Mouse (Mus musculus): ENCODE results near the gene Emc7. TPM values are rescaled to one million over a fixed set of nuclear protein-coding genes. Genes with fewer than 3 reads are reported as not detected.
"Not testable (repeated sequence)": the region's sequence is repeated elsewhere in the genome, so short reads cannot be mapped to it uniquely, and the experiment has no call there.

Gene Emc7
- total and polyA plus RNA-seq, 2 experiments from 2014 or later, result 16.8 to 33.5 TPM

GRCm38 (mm10) chr2:112448510-112449059 lies 6.2 kb upstream of the Emc7 start:
- DNase-seq (ENCODE audit: low spot score) (no peak), ATAC-seq (ENCODE audit: low FRiP score) (no peak)
- no peak for TF ChIP-seq CTCF (IDR thresholded peaks at IDR 0.05)
- Histone ChIP-seq H3K36me3 (ENCODE audit: insufficient read depth, low read length) (no peaks in the 10 kb centered on the region), H3K4me2 (ENCODE audit: low read depth, low read length, poor library complexity, severe bottlenecking) (no peak overlapping the region), H3K27ac (ENCODE audit: low read depth, low read length) (no peak overlapping the region), H3K4me1 (ENCODE audit: insufficient read depth, low read length) (no peaks in the 10 kb centered on the region), H3K27me3 (ENCODE audit: insufficient read depth, low read length) (no peaks in the 10 kb centered on the region), H3K4me3 (ENCODE audit: low read depth, low read length) (no peak overlapping the region), H3K9me3 (ENCODE audit: low read length) (no peaks in the 10 kb centered on the region), H3K9ac (replicated peaks; ENCODE audit: low read length, poor library complexity, severe bottlenecking) (no peak overlapping the region)

GRCm38 (mm10) chr2:112449597-112450296 lies 5.0 kb upstream of the Emc7 start:
- ATAC-seq (ENCODE audit: low FRiP score), result no peak
- 31% methylated on average over 4 of the region's 4 CpGs for WGBS

GRCm38 (mm10) chr2:112452513-112452912 lies 2.3 kb upstream of the Emc7 start:
- H3K36me3 ChIP-seq (ENCODE audit: insufficient read depth, low read length); DNase-seq (ENCODE audit: low spot score); H3K4me1 ChIP-seq (ENCODE audit: insufficient read depth, low read length); H3K9ac ChIP-seq (replicated peaks; ENCODE audit: low read length, poor library complexity, severe bottlenecking); ATAC-seq (ENCODE audit: low FRiP score); H3K27me3 ChIP-seq (ENCODE audit: insufficient read depth, low read length); H3K27ac ChIP-seq (ENCODE audit: low read depth, low read length); H3K4me2 ChIP-seq (ENCODE audit: low read depth, low read length, poor library complexity, severe bottlenecking); H3K4me3 ChIP-seq (ENCODE audit: low read depth, low read length); H3K9me3 ChIP-seq (ENCODE audit: low read length): not testable (repeated sequence)

More at GRCm38 (mm10) chr2:112449597-112450296, 5.0 kb upstream of the Emc7 start:
- DNase-seq (ENCODE audit: low spot score), result no peak
- Histone ChIP-seq H3K27ac (ENCODE audit: low read depth, low read length) (no peak overlapping the region), H3K4me2 (ENCODE audit: low read depth, low read length, poor library complexity, severe bottlenecking) (no peak overlapping the region), H3K27me3 (ENCODE audit: insufficient read depth, low read length) (no peaks in the 10 kb centered on the region), H3K4me3 (ENCODE audit: low read depth, low read length) (no peak overlapping the region), H3K9ac (replicated peaks; ENCODE audit: low read length, poor library complexity, severe bottlenecking) (no peak overlapping the region), H3K9me3 (ENCODE audit: low read length) (no peaks in the 10 kb centered on the region), H3K4me1 (ENCODE audit: insufficient read depth, low read length) (no peaks in the 10 kb centered on the region), H3K36me3 (ENCODE audit: insufficient read depth, low read length) (no peaks in the 10 kb centered on the region)
- TF ChIP-seq CTCF (IDR thresholded peaks at IDR 0.05), result peak; percentile 70

DNA sequence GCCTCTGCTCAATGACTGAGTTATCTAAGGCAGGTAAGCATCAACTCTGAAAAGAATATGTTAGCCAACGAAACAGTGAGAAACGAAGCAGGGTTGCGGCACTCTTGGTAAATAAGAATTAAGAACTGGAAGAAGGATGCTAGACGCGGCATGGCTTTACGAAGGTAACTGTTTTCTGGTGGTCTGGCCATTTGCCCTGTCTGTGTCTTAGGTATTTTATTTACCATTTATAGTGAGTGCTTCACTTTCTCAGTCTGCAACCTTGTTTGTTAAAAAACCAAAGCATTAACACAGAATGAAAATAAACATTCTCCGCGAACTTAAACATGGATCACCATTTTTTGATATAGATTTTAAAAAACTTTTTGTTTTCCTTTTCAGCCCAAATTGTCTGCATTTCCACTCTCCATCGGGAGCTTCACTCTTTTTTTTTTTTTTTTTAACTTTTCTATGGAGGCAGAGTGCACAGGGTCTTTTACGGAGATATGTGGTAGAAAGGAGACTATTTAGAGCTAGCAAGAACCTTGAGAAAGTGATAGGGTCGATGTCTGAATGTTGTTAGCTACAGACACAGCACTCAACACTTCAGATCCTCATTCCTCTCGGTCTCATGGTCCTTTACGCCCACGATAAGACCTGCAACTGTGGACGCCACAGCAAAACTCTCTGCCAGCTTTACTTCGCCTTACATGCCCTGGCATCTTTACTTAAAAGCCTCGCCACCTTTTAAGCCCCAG lies 504 bp upstream of the Emc7 start:
- peak; percentile 71; the same call in 1 of the 2 replicates for ATAC-seq (ENCODE audit: low FRiP score)
- Histone ChIP-seq H3K4me2 (ENCODE audit: low read depth, low read length, poor library complexity, severe bottlenecking) (peak overlapping the region; percentile 64), H3K36me3 (ENCODE audit: insufficient read depth, low read length) (no peaks in the 10 kb centered on the region), H3K27ac (ENCODE audit: low read depth, low read length) (peak overlapping the region; percentile 89), H3K9me3 (ENCODE audit: low read length) (no peaks in the 10 kb centered on the region), H3K4me1 (ENCODE audit: insufficient read depth, low read length) (no peaks in the 10 kb centered on the region), H3K9ac (replicated peaks; ENCODE audit: low read length, poor library complexity, severe bottlenecking) (peak overlapping the region; percentile 97), H3K4me3 (ENCODE audit: low read depth, low read length) (peak overlapping the region; percentile 94), H3K27me3 (ENCODE audit: insufficient read depth, low read length) (no peaks in the 10 kb centered on the region)
- TF ChIP-seq CTCF (IDR thresholded peaks at IDR 0.05), result no peak
- 34% methylated on average over 17 of the region's 17 CpGs for WGBS
- no peak for DNase-seq (ENCODE audit: low spot score)

GRCm38 (mm10) chr2:112460557-112460956 lies 5.8 kb downstream of the Emc7 start:
- WGBS, result 92% methylated on average over 3 of the region's 3 CpGs
- DNase-seq (ENCODE audit: low spot score), result no peak
- Histone ChIP-seq H3K27ac (ENCODE audit: low read depth, low read length) (no peak overlapping the region), H3K4me2 (ENCODE audit: low read depth, low read length, poor library complexity, severe bottlenecking) (no peak overlapping the region), H3K27me3 (ENCODE audit: insufficient read depth, low read length) (no peaks in the 10 kb centered on the region), H3K4me1 (ENCODE audit: insufficient read depth, low read length) (no peaks in the 10 kb centered on the region), H3K36me3 (ENCODE audit: insufficient read depth, low read length) (peaks cover 12% of the 10 kb centered on the region; the same call in 1 of the 2 replicates), H3K4me3 (ENCODE audit: low read depth, low read length) (no peak overlapping the region), H3K9me3 (ENCODE audit: low read length) (no peaks in the 10 kb centered on the region), H3K9ac (replicated peaks; ENCODE audit: low read length, poor library complexity, severe bottlenecking) (no peak overlapping the region)
- ATAC-seq (ENCODE audit: low FRiP score), result no peak
- TF ChIP-seq CTCF (IDR thresholded peaks at IDR 0.05), result peak; percentile 36; the same call in 1 of the 2 replicates

DNA sequence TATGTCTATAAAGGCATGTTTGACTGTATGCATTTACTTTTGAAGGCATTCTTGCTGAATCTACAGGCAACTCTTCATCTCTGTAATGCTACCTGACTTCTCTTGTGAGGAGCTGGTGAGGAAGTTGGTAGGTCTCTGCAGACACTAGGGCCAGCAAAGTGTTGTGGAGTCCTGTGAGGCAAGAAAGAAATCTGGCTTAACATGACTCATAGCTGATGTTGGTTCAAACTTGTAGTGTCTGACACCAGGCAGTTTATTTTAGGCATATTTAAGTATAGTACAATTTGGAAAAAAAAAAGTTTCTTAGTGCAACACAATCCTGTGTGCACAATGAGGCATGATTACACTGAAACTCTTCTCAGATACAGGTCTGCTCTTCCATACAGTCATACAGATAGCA lies 14.7 kb downstream of the Emc7 start:
- H3K4me1 ChIP-seq (ENCODE audit: insufficient read depth, low read length), result no peaks in the 10 kb centered on the region
- no peak overlapping the region for H3K27ac ChIP-seq (ENCODE audit: low read depth, low read length)
- H3K36me3 ChIP-seq (ENCODE audit: insufficient read depth, low read length), result peaks cover 21% of the 10 kb centered on the region
- H3K27me3 ChIP-seq (ENCODE audit: insufficient read depth, low read length), result no peaks in the 10 kb centered on the region
- DNase-seq (ENCODE audit: low spot score) (no peak), ATAC-seq (ENCODE audit: low FRiP score) (no peak)
- no peak for TF ChIP-seq CTCF (IDR thresholded peaks at IDR 0.05)
- H3K4me3 ChIP-seq (ENCODE audit: low read depth, low read length), result no peak overlapping the region
- no peak overlapping the region for H3K4me2 ChIP-seq (ENCODE audit: low read depth, low read length, poor library complexity, severe bottlenecking)
- no peak overlapping the region for H3K9ac ChIP-seq (replicated peaks; ENCODE audit: low read length, poor library complexity, severe bottlenecking)
- H3K9me3 ChIP-seq (ENCODE audit: low read length), result no peaks in the 10 kb centered on the region
